Comparison of ENCODE assay signal across 10 mouse cellular contexts in the genomic region with DNA sequence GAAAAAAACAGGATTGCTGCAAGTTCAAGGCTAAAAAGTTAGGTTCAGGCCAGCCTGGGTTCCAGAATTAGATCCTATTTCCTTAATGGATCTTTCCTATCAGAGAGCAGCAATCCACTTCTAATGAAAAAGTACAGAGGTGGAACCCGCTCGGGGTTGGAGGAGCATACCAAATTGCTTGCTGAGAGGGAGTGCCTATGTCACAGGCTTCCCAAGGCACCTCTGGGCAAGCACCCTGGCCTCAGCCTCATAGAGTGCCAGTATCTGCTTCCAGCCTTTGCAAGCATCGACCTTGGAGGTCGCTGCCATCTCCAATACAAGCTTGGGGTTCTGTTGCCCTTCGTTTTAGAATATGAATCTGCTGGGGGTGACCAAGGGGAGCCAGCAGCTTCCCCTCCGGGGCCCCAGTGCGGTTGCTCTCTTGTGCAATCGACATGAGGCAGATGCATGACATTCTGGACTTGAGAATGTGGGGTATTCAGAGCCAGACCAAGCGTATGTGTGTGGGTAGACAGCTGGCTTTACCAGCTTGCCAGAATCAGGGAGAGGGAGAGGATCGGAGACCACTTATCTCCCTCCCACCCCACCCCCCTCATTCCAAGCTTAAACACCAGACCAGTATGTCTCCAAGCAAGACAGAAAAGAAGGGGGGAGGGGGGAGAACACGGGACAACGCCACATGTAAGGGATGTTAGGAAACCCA. TPM values are rescaled to one million over a fixed set of nuclear protein-coding genes. Genes with fewer than 3 reads are reported as not detected.
A peak's percentile ranks its signal among the peaks of the same experiment; 100 is the strongest.
DNase-seq lines count a peak whose midpoint lies in the region; ATAC-seq and TF ChIP-seq lines count a peak whose summit lies in the region.
"Had no signal": no experiment of that assay in that cellular context is flagged by ENCODE, and none has a peak within 500 bp of the region (broad histone marks: within the 10 kb centered on the region; RNA-seq: fewer than 3 reads in every experiment).

No protein-coding gene starts in this region.

- H3K36me3 ChIP-seq in lung, embryonic 16.5 days (ENCODE audit: control insufficient read depth, insufficient read depth, low read length): peaks cover 3% of the 10 kb centered on the region; the same call in 1 of the 2 replicates
- no peaks in the 10 kb centered on the region for H3K36me3 ChIP-seq in embryonic facial prominence, embryonic 10.5 days (replicated peaks)
- no peaks in the 10 kb centered on the region for H3K36me3 ChIP-seq in heart, embryonic 14.5 days (ENCODE audit: control insufficient read depth, insufficient read depth, low read length)
- H3K36me3 ChIP-seq in midbrain, postnatal 0 days (ENCODE audit: insufficient read depth, low read length): no peaks in the 10 kb centered on the region

- ATAC-seq in lung, embryonic 16.5 days (ENCODE audit: low read depth): peak; percentile 92
- no peak for ATAC-seq in heart, embryonic 14.5 days (ENCODE audit: insufficient number of reproducible peaks, insufficient read depth, low FRiP score, low read depth)
- no peak; the same call in 1 of the 2 replicates for ATAC-seq in midbrain, postnatal 0 days (ENCODE audit: low FRiP score)
- no peak for ATAC-seq in erythroid progenitor cell, adult 5-6 weeks (replicated peaks; ENCODE audit: low FRiP score, poor library complexity, severe bottlenecking)
- ATAC-seq: Patski had no signal

- H3K27ac ChIP-seq in lung, embryonic 16.5 days (ENCODE audit: low read length): peak overlapping the region; percentile 55
- H3K27ac ChIP-seq in embryonic facial prominence, embryonic 10.5 days (replicated peaks): peak overlapping the region; percentile 24; the same call in 1 of the 2 replicates
- 0 out of 4 replicates have a peak overlapping the region, but pooled peaks of 1 of the 2 experiments have one; percentile 6 for H3K27ac ChIP-seq in heart, embryonic 14.5 days (replicated peaks in 1 of 2; ENCODE audit: control insufficient read depth in 1 of 2, insufficient read depth in 1 of 2, low read depth in 2 of 2, low read length in 2 of 2)
- no peak overlapping the region for H3K27ac ChIP-seq in midbrain, postnatal 0 days (ENCODE audit: low read depth, low read length)

- no peak for TF ChIP-seq CTCF in lung, adult 2 months (IDR thresholded peaks at IDR 0.05; ENCODE audit: insufficient read depth, low read length)
- TF ChIP-seq CTCF in midbrain, postnatal 0 days (IDR thresholded peaks at IDR 0.05): no peak

- peaks cover 4% of the 10 kb centered on the region for H3K4me1 ChIP-seq in lung, embryonic 16.5 days (replicated peaks; ENCODE audit: control insufficient read depth, insufficient read depth, low read length)
- no peaks in the 10 kb centered on the region for H3K4me1 ChIP-seq in lung, adult 2 months (ENCODE audit: control insufficient read depth, insufficient read depth, low read length)
- H3K4me1 ChIP-seq in embryonic facial prominence, embryonic 10.5 days: peaks cover 8% of the 10 kb centered on the region
- H3K4me1 ChIP-seq in heart, embryonic 14.5 days (ENCODE audit: control insufficient read depth in 2 of 2, insufficient read depth in 2 of 2, low read length in 2 of 2): peaks cover 4 to 9% of the 10 kb centered on the region in 2 experiments; a peak in 2 of 4 replicates
- no peaks in the 10 kb centered on the region for H3K4me1 ChIP-seq in midbrain, postnatal 0 days (ENCODE audit: insufficient read depth, low read length)

- 41% methylated on average over 12 of the region's 12 CpGs for WGBS in lung, embryonic 16.5 days
- WGBS in lung, adult 2 months: 47% methylated on average over 12 of the region's 12 CpGs
- WGBS in embryonic facial prominence, embryonic 10.5 days: 80% methylated on average over 12 of the region's 12 CpGs
- WGBS in heart, embryonic 14.5 days: 31% methylated on average over 12 of the region's 12 CpGs
- 76% methylated on average over 12 of the region's 12 CpGs for WGBS in midbrain, postnatal 0 days

- peak overlapping the region; percentile 6; the same call in 1 of the 2 replicates for H3K4me2 ChIP-seq in lung, embryonic 16.5 days (ENCODE audit: low read depth, low read length)
- H3K4me2 ChIP-seq in heart, embryonic 14.5 days (ENCODE audit: low read length): peak overlapping the region; percentile 41
- H3K4me2 ChIP-seq in midbrain, postnatal 0 days (ENCODE audit: low read depth, low read length, poor library complexity, severe bottlenecking): no peak overlapping the region

- no peaks in the 10 kb centered on the region for H3K9me3 ChIP-seq in lung, embryonic 16.5 days (ENCODE audit: control insufficient read depth, low read length)
- no peaks in the 10 kb centered on the region for H3K9me3 ChIP-seq in embryonic facial prominence, embryonic 10.5 days
- no peaks in the 10 kb centered on the region for H3K9me3 ChIP-seq in heart, embryonic 14.5 days (ENCODE audit: control insufficient read depth, low read length)
- no peaks in the 10 kb centered on the region for H3K9me3 ChIP-seq in midbrain, postnatal 0 days (ENCODE audit: low read length)

- no peak for TF ChIP-seq POLR2A in lung, adult 2 months (IDR thresholded peaks at IDR 0.05; ENCODE audit: borderline replicate concordance, extremely low read depth, low read depth, low read length)

- H3K4me3 ChIP-seq in lung, embryonic 16.5 days (ENCODE audit: low read length): no peak overlapping the region
- no peak overlapping the region for H3K4me3 ChIP-seq in lung, adult 2 months (replicated peaks; ENCODE audit: extremely low read depth, low read depth, low read length)
- H3K4me3 ChIP-seq in embryonic facial prominence, embryonic 10.5 days: no peak overlapping the region
- H3K4me3 ChIP-seq in heart, embryonic 14.5 days (ENCODE audit: control insufficient read depth in 1 of 2, insufficient read depth in 1 of 2, low read depth in 1 of 2, low read length in 2 of 2): no peak overlapping the region
- no peak overlapping the region for H3K4me3 ChIP-seq in midbrain, postnatal 0 days (ENCODE audit: low read depth, low read length)

- 0 out of 2 replicates have a peak overlapping the region, but pooled peaks have one; percentile 13 for H3K9ac ChIP-seq in lung, embryonic 16.5 days (ENCODE audit: low read length)
- H3K9ac ChIP-seq in heart, embryonic 14.5 days (ENCODE audit: low read length): peak overlapping the region; percentile 48; the same call in 1 of the 2 replicates
- no peak overlapping the region for H3K9ac ChIP-seq in midbrain, postnatal 0 days (replicated peaks; ENCODE audit: low read length, poor library complexity, severe bottlenecking)

- DNase-seq in lung, adult 2 months: no peak
- DNase-seq in embryonic facial prominence, embryonic 10.5 days (ENCODE audit: low spot score): no peak
- DNase-seq in midbrain, postnatal 0 days (ENCODE audit: low spot score): peak; percentile 5
- no peak for DNase-seq in gastrocnemius, postnatal 10 days
- DNase-seq in thymus, postnatal 14 days: no peak
- DNase-seq: kidney, adult 11 months had no signal

- no peaks in the 10 kb centered on the region for H3K27me3 ChIP-seq in lung, embryonic 16.5 days (ENCODE audit: control insufficient read depth, insufficient read depth, low read depth, low read length)
- no peaks in the 10 kb centered on the region for H3K27me3 ChIP-seq in embryonic facial prominence, embryonic 10.5 days (replicated peaks; ENCODE audit: low read depth, poor library complexity, severe bottlenecking)
- H3K27me3 ChIP-seq in heart, embryonic 14.5 days (ENCODE audit: control insufficient read depth, insufficient read depth, low read length): no peaks in the 10 kb centered on the region
- no peaks in the 10 kb centered on the region for H3K27me3 ChIP-seq in midbrain, postnatal 0 days (ENCODE audit: insufficient read depth, low read length)
- H3K27me3 ChIP-seq: Patski had no signal

RNA-seq across cellular contexts. Expression of a gene that starts 58.0 kb away (rescaled TPM):
- polyA plus RNA-seq in lung, embryonic 16.5 days (2015; fragmentation: Nextera tagmentation; extraction: Ambion mirVana): 128 and 151 TPM in 2 replicates
- polyA plus RNA-seq in lung, adult 2 months (2012; rRNA removed): 326 and 360 TPM in 2 replicates
- polyA plus RNA-seq in embryonic facial prominence, embryonic 10.5 days (2016; fragmentation: Nextera tagmentation; extraction: Ambion mirVana): 0.29 and 0.39 TPM in 2 replicates
- 0.74 and 1.6 TPM in 2 replicates for polyA plus RNA-seq in heart, embryonic 14.5 days (2014; fragmentation: Nextera tagmentation; extraction: Ambion mirVana)
- 0.44 and 1.3 TPM in 2 replicates for total RNA-seq in midbrain, postnatal 0 days (2014; rRNA removed)
- 0.39 and 0.82 TPM in 2 replicates for polyA plus RNA-seq in midbrain, postnatal 0 days (2015; fragmentation: Nextera tagmentation; extraction: Ambion mirVana)
- 1 to 10 TPM; 2.5 to 2.6 TPM for total RNA-seq in gastrocnemius, postnatal 10 days (2021)
- 8.3 and 10.9 TPM in 2 replicates for total RNA-seq in erythroid progenitor cell, adult 5-6 weeks (2015; ENCODE audit: low replicate concordance)
- total RNA-seq in erythroid progenitor cell, adult 5-6 weeks (2017; ENCODE audit: low replicate concordance): 4.1 and 5.9 TPM in 2 replicates

RNA-seq across cellular contexts. Expression of a gene that starts 58.1 kb away (rescaled TPM):
- 16.8 and 18.1 TPM in 2 replicates for polyA plus RNA-seq in lung, embryonic 16.5 days (2015; fragmentation: Nextera tagmentation; extraction: Ambion mirVana)
- 12.4 and 16.6 TPM in 2 replicates for polyA plus RNA-seq in lung, adult 2 months (2012; rRNA removed)
- 8.4 and 9.0 TPM in 2 replicates for polyA plus RNA-seq in embryonic facial prominence, embryonic 10.5 days (2016; fragmentation: Nextera tagmentation; extraction: Ambion mirVana)
- 8.7 and 9.4 TPM in 2 replicates for polyA plus RNA-seq in heart, embryonic 14.5 days (2014; fragmentation: Nextera tagmentation; extraction: Ambion mirVana)
- total RNA-seq in midbrain, postnatal 0 days (2014; rRNA removed): 54.0 and 56.0 TPM in 2 replicates
- 21.9 and 24.0 TPM in 2 replicates for polyA plus RNA-seq in midbrain, postnatal 0 days (2015; fragmentation: Nextera tagmentation; extraction: Ambion mirVana)
- total RNA-seq in gastrocnemius, postnatal 10 days (2021): 10 to 100 TPM; 11.9 to 13.5 TPM
- total RNA-seq in erythroid progenitor cell, adult 5-6 weeks (2015; ENCODE audit: low replicate concordance): 10.1 TPM in 2 replicates
- total RNA-seq in erythroid progenitor cell, adult 5-6 weeks (2017; ENCODE audit: low replicate concordance): 5.9 and 11.0 TPM in 2 replicates

Comparison
In these comparisons a context has a peak if more than half of its experiments do, and no peak if none do; other contexts are left out.
1. RNA of a gene that starts 58.0 kb away (polyA plus RNA-seq): 326 to 360 TPM in lung, adult 2 months and 128 to 151 TPM in lung, embryonic 16.5 days; 0.74 to 1.6 TPM in heart, embryonic 14.5 days, 0.39 to 0.82 TPM in midbrain, postnatal 0 days and 0.29 to 0.39 TPM in embryonic facial prominence, embryonic 10.5 days; every median in the first group is over 10 times any median in the second.